Mouse (Mus musculus): ENCODE measurements around the gene Ccndbp1. TPM values are rescaled to one million over a fixed set of nuclear protein-coding genes. Genes with fewer than 3 reads are reported as not detected.

The Ccndbp1 gene
- 29.1 and 33.2 TPM in 2 replicates for polyA plus RNA-seq (2015; fragmentation: Nextera tagmentation; extraction: Ambion mirVana)

GRCm38 (mm10) chr2:121007925-121008663 lies at the start of gene Ccndbp1:
TSS of gene Ccndbp1 (plus strand) at chr2:121008403.

GRCm38 (mm10) chr2:120970559-120971080 lies 37.6 kb upstream of the Ccndbp1 start, which contains the start of gene Ubr1:
TSS of gene Ubr1 (minus strand) at chr2:120970715.

GRCm38 (mm10) chr2:120976990-120977925 lies 30.9 kb upstream of the Ccndbp1 start, which contains the start of gene Tmem62:
TSS of gene Tmem62 (plus strand) at chr2:120977017.

GRCm38 (mm10) chr2:121036733-121037341 lies 28.6 kb downstream of the Ccndbp1 start, which contains the start of gene Epb42:
TSS of gene Epb42 (minus strand) at chr2:121037072.

Small RNA genes within 50 kb of the gene (microRNA-seq; reads per million reads assigned to microRNA genes)
- gene Gm44325: not detected

Other genes with a start within 250 kb of the Ccndbp1 start
- gene Cdan1, start 158.3 kb upstream of the Ccndbp1 start, polyA plus RNA-seq (2015; fragmentation: Nextera tagmentation; extraction: Ambion mirVana): 2.3 and 2.5 TPM in 2 replicates
- 1.5 and 1.7 TPM in 2 replicates for gene Ttbk2, start 157.8 kb upstream of the Ccndbp1 start, polyA plus RNA-seq (2015; fragmentation: Nextera tagmentation; extraction: Ambion mirVana)
- 9.0 and 10.4 TPM in 2 replicates for gene Ubr1, start 37.7 kb upstream of the Ccndbp1 start, polyA plus RNA-seq (2015; fragmentation: Nextera tagmentation; extraction: Ambion mirVana)
- gene Tmem62, start 31.4 kb upstream of the Ccndbp1 start, polyA plus RNA-seq (2015; fragmentation: Nextera tagmentation; extraction: Ambion mirVana): 1.5 and 3.2 TPM in 2 replicates
- gene Epb42, start 28.7 kb downstream of the Ccndbp1 start, polyA plus RNA-seq (2015; fragmentation: Nextera tagmentation; extraction: Ambion mirVana): 0.23 and 0.99 TPM in 2 replicates
- 0.13 TPM in 1 of 2 replicates, not detected in the other for gene Tgm5, start 77.4 kb downstream of the Ccndbp1 start, polyA plus RNA-seq (2015; fragmentation: Nextera tagmentation; extraction: Ambion mirVana)
- gene Tgm7, start 101.4 kb downstream of the Ccndbp1 start, polyA plus RNA-seq (2015; fragmentation: Nextera tagmentation; extraction: Ambion mirVana): not detected in 2 replicates
- gene Adal, start 132.0 kb downstream of the Ccndbp1 start, polyA plus RNA-seq (2015; fragmentation: Nextera tagmentation; extraction: Ambion mirVana): 8.5 and 10.5 TPM in 2 replicates
- 11.3 and 12.6 TPM in 2 replicates for gene Lcmt2, start 132.2 kb downstream of the Ccndbp1 start, polyA plus RNA-seq (2015; fragmentation: Nextera tagmentation; extraction: Ambion mirVana)
- gene Tubgcp4, start 162.3 kb downstream of the Ccndbp1 start, polyA plus RNA-seq (2015; fragmentation: Nextera tagmentation; extraction: Ambion mirVana): 17.4 and 19.6 TPM in 2 replicates
- gene Zscan29, start 162.7 kb downstream of the Ccndbp1 start, polyA plus RNA-seq (2015; fragmentation: Nextera tagmentation; extraction: Ambion mirVana): 4.8 TPM in 2 replicates

All from urinary bladder, postnatal 0 days (tissue).